Mouse (Mus musculus) lung, postnatal 0 days (tissue): ENCODE measurements around the gene Plcxd3.
"Not testable (repeated sequence)": the region's sequence is repeated elsewhere in the genome, so short reads cannot be mapped to it uniquely, and the experiment has no call there.

Experiments
- CTCF ChIP-seq: IDR thresholded peaks from 2 replicates; pipeline ENCODE4 v1.5.1; 2016; ENCODE audit warnings: antibody characterized with exemption, mild to moderate bottlenecking
- EP300 ChIP-seq: IDR thresholded peaks from 2 replicates; pipeline ENCODE4 v1.6.1; 2016; ENCODE audit warnings: antibody characterized with exemption, mild to moderate bottlenecking, control low read depth

GRCm38 (mm10) chr15:4599331-4599730 is 224.0 kb downstream of the Plcxd3 start:
- TF ChIP-seq CTCF, EP300: not testable (repeated sequence)
